Mouse (Mus musculus): Measurements from ENCODE around the gene Kif26b.

DNA sequence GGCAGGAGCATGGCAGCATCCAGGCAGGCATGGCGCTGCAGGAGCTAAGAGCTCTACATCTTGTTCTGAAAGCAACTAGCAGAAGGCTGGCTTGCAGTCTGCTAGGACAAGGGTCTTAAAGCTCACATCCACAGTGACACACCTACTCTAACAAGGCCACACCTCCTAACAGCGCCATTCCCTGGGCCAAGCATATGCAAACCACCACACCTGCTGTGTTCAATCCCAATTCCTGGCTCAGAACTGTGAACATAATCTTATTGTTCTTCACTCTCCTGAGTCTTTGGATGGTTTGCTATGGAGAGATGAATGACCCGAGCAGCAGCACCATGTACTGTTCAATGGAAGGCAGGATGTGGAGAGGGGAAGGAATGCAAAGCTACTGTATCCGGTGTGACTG lies 429.7 kb downstream of the Kif26b start:
- TF ChIP-seq POLR2A (IDR thresholded peaks at IDR 0.05; ENCODE audit: borderline replicate concordance, low read depth, low read length) (no peak), CTCF (IDR thresholded peaks at IDR 0.05; ENCODE audit: low read depth, low read length) (no peak)
